Mouse (Mus musculus) embryonic facial prominence, embryonic 11.5 days (tissue): ENCODE results near the gene Wnt6. TPM values are rescaled to one million over a fixed set of nuclear protein-coding genes. Genes with fewer than 3 reads are reported as not detected.
A peak's percentile ranks its signal among the peaks of the same experiment; 100 is the strongest.

Experiments used
- ATAC-seq: fragments of 200-750 bp; cut with Nextera tagmentation; replicated peaks from 2 replicates; pipeline ENCODE4 v1.8.0; 2017; ENCODE audit warnings: low read depth; ENCODE audit not compliant: insufficient number of reproducible peaks, low FRiP score, low TSS enrichment
- DNase-seq: peaks from one replicate; pipeline ENCODE4 v3.0.0-alpha.2; 2015; ENCODE audit warnings: low spot score
- H3K27ac ChIP-seq: fragments of 300-500 bp; sonication (generic); replicated peaks from 2 replicates; pipeline ENCODE4 v1.5.1; 2014; ENCODE audit warnings: mild to moderate bottlenecking, low read depth, low read length, control low read depth
- H3K27me3 ChIP-seq: fragments of 300-500 bp; sonication (generic); 2 replicates; pipeline ENCODE4 v1.6.1; 2014; ENCODE audit warnings: mild to moderate bottlenecking, low read length, moderate library complexity, mixed read lengths; ENCODE audit not compliant: control insufficient read depth, insufficient read depth
- H3K36me3 ChIP-seq: fragments of 300-500 bp; sonication (generic); replicated peaks from 2 replicates; pipeline ENCODE4 v1.6.1; 2014; ENCODE audit warnings: low read depth, mild to moderate bottlenecking, low read length, moderate library complexity, mixed read lengths; ENCODE audit not compliant: control insufficient read depth, insufficient read depth
- H3K4me1 ChIP-seq: fragments of 300-500 bp; sonication (generic); 2 replicates; pipeline ENCODE4 v1.6.1; 2014; ENCODE audit warnings: low read length, mixed read lengths; ENCODE audit not compliant: control insufficient read depth, insufficient read depth
- H3K4me2 ChIP-seq: fragments of 300-500 bp; sonication (generic); 2 replicates; pipeline ENCODE4 v1.6.1; 2014; ENCODE audit warnings: low read depth, mild to moderate bottlenecking, control low read depth, low read length, moderate library complexity
- H3K4me3 ChIP-seq: fragments of 300-500 bp; sonication (generic); 2 replicates; pipeline ENCODE4 v1.5.1; 2014; ENCODE audit warnings: low read depth, low read length, control low read depth
- H3K9ac ChIP-seq: fragments of 300-500 bp; sonication (generic); replicated peaks from 2 replicates; pipeline ENCODE4 v1.6.1; 2014; ENCODE audit warnings: mild to moderate bottlenecking, control low read depth, low read length
- H3K9me3 ChIP-seq: fragments of 300-500 bp; sonication (generic); replicated peaks from 2 replicates; pipeline ENCODE4 v1.6.1; 2016; ENCODE audit warnings: mild to moderate bottlenecking, low read length, inconsistent platforms, mixed read lengths; ENCODE audit not compliant: control insufficient read depth
- WGBS: fragments of 180-500 bp; shearing (Covaris S2); extraction: QIAGEN DNeasy Blood & Tissue Kit; methylation state at CpG from one replicate; pipeline ENCODE4 v1.1.7; 2014; 5-methylcytosine and 5-hydroxymethylcytosine counted together
- polyA plus RNA-seq: library from polyadenylated mRNA; unstranded; fragments of >200 nt; fragmentation: Nextera tagmentation; extraction: Ambion mirVana; gene quantifications from 2 replicates; pipeline ENCODE4 v1.2.1, GENCODE M21; 2014

Wnt6 gene
- polyA plus RNA-seq, 1 experiment from 2014 or later, result 15.5 TPM

- ATAC-seq (no peak), DNase-seq (no peak)
- no peaks in the 10 kb centered on the region for H3K36me3 ChIP-seq
- H3K9me3 ChIP-seq, result no peaks in the 10 kb centered on the region
- H3K9ac ChIP-seq, result no peak overlapping the region
- 5% methylated on average over 10 of the region's 10 CpGs for WGBS
- no peak overlapping the region for H3K27ac ChIP-seq
- peaks cover 83% of the 10 kb centered on the region for H3K27me3 ChIP-seq
- peaks cover 22% of the 10 kb centered on the region for H3K4me1 ChIP-seq
- H3K4me3 ChIP-seq, result no peak overlapping the region
- no peak overlapping the region for H3K4me2 ChIP-seq
Measured at GRCm38 (mm10) chr1:74804211-74804870, 32.6 kb downstream of the Wnt6 start.

- DNase-seq, result no peak
- Histone ChIP-seq H3K9ac (no peak overlapping the region), H3K27ac (no peak overlapping the region), H3K4me1 (peaks cover 22% of the 10 kb centered on the region), H3K4me2 (no peak overlapping the region), H3K9me3 (no peaks in the 10 kb centered on the region), H3K4me3 (no peak overlapping the region), H3K36me3 (no peaks in the 10 kb centered on the region), H3K27me3 (peaks cover 79% of the 10 kb centered on the region)
- ATAC-seq, result no peak
- WGBS, result 14% methylated on average over 4 of the region's 4 CpGs
Measured at GRCm38 (mm10) chr1:74805340-74805835, 33.7 kb downstream of the Wnt6 start.

GRCm38 (mm10) chr1:74805843-74806242 is 34.2 kb downstream of the Wnt6 start:
- H3K9me3 ChIP-seq, result no peaks in the 10 kb centered on the region
- no peak overlapping the region for H3K4me3 ChIP-seq
- no peaks in the 10 kb centered on the region for H3K36me3 ChIP-seq
- WGBS, result 10% methylated on average over 5 of the region's 5 CpGs
- no peak overlapping the region for H3K4me2 ChIP-seq
- no peak for DNase-seq
- no peak for ATAC-seq
- H3K9ac ChIP-seq, result no peak overlapping the region
- H3K27me3 ChIP-seq, result peaks cover 74% of the 10 kb centered on the region
- peaks cover 22% of the 10 kb centered on the region for H3K4me1 ChIP-seq
- H3K27ac ChIP-seq, result no peak overlapping the region

GRCm38 (mm10) chr1:74806360-74807311 is 34.9 kb downstream of the Wnt6 start:
- H3K9me3 ChIP-seq, result no peaks in the 10 kb centered on the region
- peak; percentile 60 for DNase-seq
- H3K4me2 ChIP-seq, result peak overlapping the region; percentile 55
- H3K27me3 ChIP-seq, result peaks cover 68% of the 10 kb centered on the region
- no peaks in the 10 kb centered on the region for H3K36me3 ChIP-seq
- H3K4me3 ChIP-seq, result peak overlapping the region; percentile 18
- WGBS, result under 1% methylated on average over 38 of the region's 38 CpGs
- H3K27ac ChIP-seq, result no peak overlapping the region
- H3K9ac ChIP-seq, result peak overlapping the region; percentile 18; the same call in 1 of the 2 replicates
- ATAC-seq, result no peak; the same call in 1 of the 2 replicates
- H3K4me1 ChIP-seq, result peaks cover 20% of the 10 kb centered on the region

GRCm38 (mm10) chr1:74807551-74808071 is 35.9 kb downstream of the Wnt6 start:
- H3K4me2 ChIP-seq, result peak overlapping the region; percentile 17; the same call in 1 of the 2 replicates
- no peak overlapping the region for H3K4me3 ChIP-seq
- ATAC-seq, result no peak
- no peak overlapping the region for H3K27ac ChIP-seq
- peaks cover 58% of the 10 kb centered on the region for H3K27me3 ChIP-seq
- no peaks in the 10 kb centered on the region for H3K9me3 ChIP-seq
- no peak for DNase-seq
- H3K9ac ChIP-seq, result no peak overlapping the region
- H3K4me1 ChIP-seq, result peaks cover 20% of the 10 kb centered on the region
- H3K36me3 ChIP-seq, result no peaks in the 10 kb centered on the region
- WGBS, result 3% methylated on average over 23 of the region's 23 CpGs

- ATAC-seq (peak; percentile 73), DNase-seq (peak; percentile 99)
- no peaks in the 10 kb centered on the region for H3K9me3 ChIP-seq
- H3K9ac ChIP-seq, result no peak overlapping the region
- H3K4me2 ChIP-seq, result peak overlapping the region; percentile 39
- H3K4me1 ChIP-seq, result peaks cover 20% of the 10 kb centered on the region
- no peaks in the 10 kb centered on the region for H3K36me3 ChIP-seq
- 0% methylated on average over 16 of the region's 16 CpGs for WGBS
- peaks cover 54% of the 10 kb centered on the region for H3K27me3 ChIP-seq
- H3K27ac ChIP-seq, result no peak overlapping the region
- peak overlapping the region; percentile 16; the same call in 1 of the 2 replicates for H3K4me3 ChIP-seq
Measured at GRCm38 (mm10) chr1:74808078-74808477, 36.4 kb downstream of the Wnt6 start.

- H3K27ac ChIP-seq, result no peak overlapping the region
- no peak for ATAC-seq
- H3K27me3 ChIP-seq, result peaks cover 45% of the 10 kb centered on the region
- no peak for DNase-seq
- H3K9ac ChIP-seq, result no peak overlapping the region
- H3K4me1 ChIP-seq, result peaks cover 14% of the 10 kb centered on the region
- H3K4me2 ChIP-seq, result no peak overlapping the region
- 59% methylated on average over 10 of the region's 10 CpGs for WGBS
- no peak overlapping the region for H3K4me3 ChIP-seq
- H3K9me3 ChIP-seq, result no peaks in the 10 kb centered on the region
- H3K36me3 ChIP-seq, result no peaks in the 10 kb centered on the region
Measured at GRCm38 (mm10) chr1:74809007-74809406, 37.3 kb downstream of the Wnt6 start.
